Mouse (Mus musculus) heart, adult 8-10 months (tissue): ENCODE measurements around the gene Ift22. TPM values are rescaled to one million over a fixed set of nuclear protein-coding genes. Genes with fewer than 3 reads are reported as not detected.
"Not testable (repeated sequence)": the region's sequence is repeated elsewhere in the genome, so short reads cannot be mapped to it uniquely, and the experiment has no call there.

ENCODE experiments used
- DNase-seq: peaks from one replicate; pipeline ENCODE4 v3.0.0; 2022; ENCODE audit warnings: low spot score
- total RNA-seq, 4 experiments: library from RNA; stranded (reverse); gene quantifications; 2 replicates each; pipeline ENCODE4 v1.2.4; 2022

Ift22 gene
- total RNA-seq, 4 experiments from 2014 or later, result 8.7 to 14.6 (median 10.3) TPM

- DNase-seq, result no peak
These were observed 37.1 kb downstream of the Ift22 start for GRCm38 (mm10) chr5:136945084-136945483.

- no peak for DNase-seq
These were observed 39.9 kb downstream of the Ift22 start for GRCm38 (mm10) chr5:136947874-136948273.

GRCm38 (mm10) chr5:136949551-136950336 is 41.8 kb downstream of the Ift22 start:
- DNase-seq, result not testable (repeated sequence)

DNA sequence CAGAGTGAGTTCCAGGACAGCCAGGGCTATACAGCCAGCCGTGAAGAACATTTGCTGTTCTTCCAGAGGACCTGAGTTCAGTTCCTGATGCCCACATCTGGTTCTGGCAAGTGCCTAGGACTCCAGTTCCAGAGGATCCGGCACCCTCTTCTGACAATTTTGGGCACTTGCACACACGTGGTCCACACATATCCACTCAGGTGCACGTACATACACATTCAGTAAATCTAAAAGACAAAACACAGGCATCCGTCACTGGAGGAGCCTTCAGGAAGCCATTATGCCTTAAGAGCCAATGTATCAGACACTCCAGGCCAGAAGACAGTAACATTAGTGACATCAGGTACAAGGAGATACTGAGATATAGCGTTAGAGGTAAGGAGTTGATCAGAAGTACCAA is 42.6 kb downstream of the Ift22 start:
- no peak for DNase-seq

DNA sequence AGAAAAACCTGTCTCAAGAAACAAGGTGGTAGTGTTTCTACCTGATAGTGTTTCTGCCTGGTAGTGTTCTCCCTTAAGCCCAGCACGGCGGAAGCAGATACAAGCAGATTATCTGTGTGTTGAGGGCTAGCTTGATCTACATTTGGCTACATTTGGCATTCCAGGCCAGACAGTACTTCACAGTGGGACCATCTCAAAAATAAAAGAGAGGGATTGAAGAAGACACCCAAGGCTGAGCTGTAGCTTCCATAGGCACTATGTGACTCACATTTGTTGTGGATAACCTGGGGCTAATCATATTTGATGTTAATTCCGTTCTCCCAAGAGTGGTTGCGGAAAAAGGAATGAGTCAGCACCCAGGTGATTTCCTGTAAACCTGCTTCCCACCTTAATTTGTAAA is 44.2 kb downstream of the Ift22 start:
- no peak for DNase-seq

DNA sequence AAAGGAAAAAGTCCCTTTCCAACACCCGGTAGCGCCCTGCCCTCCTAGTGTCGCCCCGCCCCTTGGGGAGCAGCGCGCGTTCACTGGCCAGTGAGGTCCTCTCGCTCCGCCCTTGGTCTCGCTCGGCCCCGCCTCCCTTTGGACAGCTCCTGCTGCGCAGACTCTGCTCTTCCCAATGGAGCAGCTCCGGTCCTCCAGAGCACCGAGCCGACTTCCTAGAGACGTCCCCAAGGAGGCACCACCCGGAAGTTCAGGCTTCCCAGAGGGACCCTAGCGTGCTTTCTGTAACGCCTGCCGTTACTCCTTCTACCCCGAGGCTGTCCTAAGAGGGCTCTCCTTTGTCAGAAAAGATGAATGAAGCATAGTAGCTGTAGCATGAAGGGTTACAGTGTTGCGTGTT is 45.1 kb downstream of the Ift22 start, which contains the start of gene Fis1:
TSS of gene Fis1 (plus strand) at position 261 of the 400 bp plus-strand sequence.
- peak; percentile 95 for DNase-seq

GRCm38 (mm10) chr5:136953440-136953951 is 45.5 kb downstream of the Ift22 start:
- no peak for DNase-seq

- DNase-seq, result no peak
These were observed 47.7 kb downstream of the Ift22 start for GRCm38 (mm10) chr5:136955622-136956021.

GRCm38 (mm10) chr5:136957250-136957649 is 49.3 kb downstream of the Ift22 start:
- DNase-seq, result no peak

DNA sequence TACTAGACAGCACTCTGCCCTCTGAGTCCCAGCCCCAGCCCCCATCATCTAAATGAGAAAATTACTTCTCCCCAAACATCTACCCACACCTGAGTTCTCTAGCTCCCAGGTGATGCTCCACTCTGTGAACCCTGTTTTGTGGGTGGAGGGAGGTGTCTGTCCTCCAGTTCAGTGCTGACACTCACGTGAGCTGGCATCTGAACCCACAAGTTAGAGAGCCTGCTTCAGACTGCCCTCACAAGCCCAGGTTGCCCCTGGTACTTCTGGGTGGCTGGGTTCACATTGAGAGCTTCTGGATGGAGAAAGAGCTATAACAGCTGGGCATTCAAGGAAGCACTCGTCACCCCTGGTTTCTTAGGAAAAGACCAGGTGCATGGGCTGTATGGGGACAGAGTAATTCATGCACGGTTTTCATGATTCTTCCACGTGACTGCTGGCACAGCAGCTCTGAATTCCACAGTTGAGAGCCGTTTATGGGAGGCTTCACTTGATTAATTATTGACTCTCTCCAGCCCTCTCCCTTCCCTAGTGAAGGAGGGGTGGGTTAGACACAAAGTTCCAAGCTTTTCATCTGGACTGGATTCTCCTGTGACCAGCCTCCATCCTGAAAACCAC is 51.1 kb downstream of the Ift22 start:
- DNase-seq, result no peak

- no peak for DNase-seq
These were observed 52.1 kb downstream of the Ift22 start for GRCm38 (mm10) chr5:136960053-136960452.

GRCm38 (mm10) chr5:136961334-136961982 is 53.5 kb downstream of the Ift22 start:
- no peak for DNase-seq

GRCm38 (mm10) chr5:136961983-136962461 is 54.1 kb downstream of the Ift22 start:
- peak; percentile 92 for DNase-seq

- peak; percentile 79 for DNase-seq
These were observed 54.6 kb downstream of the Ift22 start for GRCm38 (mm10) chr5:136962501-136962900.

DNA sequence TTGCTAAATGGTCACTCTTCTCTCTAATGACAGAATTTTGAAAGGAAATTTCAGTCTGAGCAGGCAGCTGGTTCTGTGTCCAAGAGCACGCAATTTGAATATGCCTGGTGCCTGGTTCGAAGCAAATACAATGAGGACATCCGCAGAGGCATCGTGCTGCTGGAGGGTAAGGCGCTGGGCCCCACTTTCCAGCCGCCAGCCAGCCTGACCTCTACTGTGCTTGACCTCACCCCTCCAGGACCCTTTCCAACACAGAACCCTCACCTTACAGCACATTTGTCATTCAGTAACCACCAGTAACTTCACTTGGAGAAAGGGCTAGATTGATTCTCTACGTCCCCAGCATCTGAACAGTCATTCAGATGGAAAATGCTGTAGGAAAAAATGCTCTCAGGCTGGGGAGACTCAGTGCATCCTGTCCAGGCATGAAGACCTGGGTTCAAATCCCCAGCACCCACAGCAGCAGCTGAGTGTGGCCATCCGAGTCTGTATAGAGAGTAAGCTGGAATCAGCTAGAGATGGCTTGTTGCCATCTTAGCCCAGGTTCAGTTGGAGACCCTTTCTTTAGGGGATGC is 55.1 kb downstream of the Ift22 start:
- no peak for DNase-seq

Other genes with a start within 250 kb of the Ift22 start
- not detected for gene Myl10, start 215.0 kb upstream of the Ift22 start, total RNA-seq
- under 1 TPM; 0.09 to 0.75 (median 0.40) TPM for gene Col26a1, start 24.9 kb upstream of the Ift22 start, total RNA-seq
- 100 to 1,000 TPM; 192 to 210 (median 197) TPM for gene Fis1, start 45.1 kb downstream of the Ift22 start, total RNA-seq
- gene Cldn15, start 58.5 kb downstream of the Ift22 start, total RNA-seq, result 1 to 10 TPM; 5.1 to 8.7 (median 8.0) TPM
- gene Plod3, start 78.9 kb downstream of the Ift22 start, total RNA-seq, result 10 to 100 TPM; 28.8 to 35.8 (median 34.9) TPM
- 10 to 100 TPM; 65.8 to 76.4 (median 71.6) TPM for gene Znhit1, start 79.9 kb downstream of the Ift22 start, total RNA-seq
- not detected for gene Vgf, start 118.2 kb downstream of the Ift22 start, total RNA-seq
- gene Ap1s1, start 138.0 kb downstream of the Ift22 start, total RNA-seq, result 10 to 100 TPM; 30.2 to 40.5 (median 38.2) TPM
- gene Serpine1, start 164.1 kb downstream of the Ift22 start, total RNA-seq, result 10 to 100 TPM; 33.2 to 59.2 (median 47.4) TPM
- 10 to 100 TPM; 20.2 to 22.1 (median 21.5) TPM for gene Trim56, start 208.1 kb downstream of the Ift22 start, total RNA-seq
- not detected for gene Muc3, start 241.2 kb downstream of the Ift22 start, total RNA-seq